Mouse (Mus musculus) intestine, embryonic 15.5 days (tissue): Measurements from ENCODE around the gene Arrb1. TPM values are rescaled to one million over a fixed set of nuclear protein-coding genes. Genes with fewer than 3 reads are reported as not detected.

Experiments used
- ATAC-seq: fragments of 200-750 bp; cut with Nextera tagmentation; 2 replicates; pipeline ENCODE4 v1.8.0; 2017; ENCODE audit warnings: moderate TSS enrichment, moderate library complexity
- H3K27ac ChIP-seq: fragments of 300-500 bp; sonication (generic); 2 replicates; pipeline ENCODE4 v1.5.1; 2015; ENCODE audit warnings: mild to moderate bottlenecking, inconsistent platforms
- H3K27me3 ChIP-seq: fragments of 300-500 bp; sonication (generic); replicated peaks from 2 replicates; pipeline ENCODE4 v1.6.1; 2015; ENCODE audit warnings: inconsistent platforms
- H3K36me3 ChIP-seq: fragments of 300-500 bp; sonication (generic); 2 replicates; pipeline ENCODE4 v1.6.1; 2015; ENCODE audit warnings: inconsistent platforms
- H3K4me1 ChIP-seq: fragments of 300-500 bp; sonication (generic); replicated peaks from 2 replicates; pipeline ENCODE4 v1.6.1; 2015; ENCODE audit warnings: inconsistent platforms
- H3K4me2 ChIP-seq: fragments of 300-500 bp; sonication (generic); replicated peaks from 2 replicates; pipeline ENCODE4 v1.6.1; 2015; ENCODE audit warnings: mild to moderate bottlenecking, inconsistent platforms
- H3K4me3 ChIP-seq: fragments of 300-500 bp; sonication (generic); replicated peaks from 2 replicates; pipeline ENCODE4 v1.5.1; 2015; ENCODE audit warnings: inconsistent platforms
- H3K9ac ChIP-seq: fragments of 300-500 bp; sonication (generic); 2 replicates; pipeline ENCODE4 v1.6.1; 2015; ENCODE audit warnings: inconsistent platforms
- H3K9me3 ChIP-seq: fragments of 300-500 bp; sonication (generic); 2 replicates; pipeline ENCODE4 v1.6.1; 2016; ENCODE audit warnings: inconsistent platforms
- WGBS: fragments of 180-500 bp; shearing (Covaris S2); methylation state at CpG from one replicate; pipeline ENCODE4 v1.1.7; 2015; 5-methylcytosine and 5-hydroxymethylcytosine counted together
- polyA plus RNA-seq: library from polyadenylated mRNA; unstranded; fragments of >200 nt; fragmentation: Nextera tagmentation; extraction: Ambion mirVana; gene quantifications from 2 replicates; pipeline ENCODE4 v1.2.1, GENCODE M21; 2015

Arrb1 gene
- polyA plus RNA-seq, 1 experiment from 2014 or later, result 8.5 TPM

GRCm38 (mm10) chr7:99585976-99586375 is 50.7 kb downstream of the Arrb1 start:
- Histone ChIP-seq H3K4me2 (no peak overlapping the region), H3K36me3 (peaks cover 10% of the 10 kb centered on the region; the same call in 1 of the 2 replicates), H3K27ac (no peak overlapping the region), H3K9me3 (no peaks in the 10 kb centered on the region), H3K27me3 (no peaks in the 10 kb centered on the region), H3K4me1 (no peaks in the 10 kb centered on the region; the same call in 1 of the 2 replicates), H3K4me3 (no peak overlapping the region), H3K9ac (no peak overlapping the region)
- ATAC-seq, result no peak
- WGBS, result 89% methylated on average over 8 of the region's 8 CpGs

DNA sequence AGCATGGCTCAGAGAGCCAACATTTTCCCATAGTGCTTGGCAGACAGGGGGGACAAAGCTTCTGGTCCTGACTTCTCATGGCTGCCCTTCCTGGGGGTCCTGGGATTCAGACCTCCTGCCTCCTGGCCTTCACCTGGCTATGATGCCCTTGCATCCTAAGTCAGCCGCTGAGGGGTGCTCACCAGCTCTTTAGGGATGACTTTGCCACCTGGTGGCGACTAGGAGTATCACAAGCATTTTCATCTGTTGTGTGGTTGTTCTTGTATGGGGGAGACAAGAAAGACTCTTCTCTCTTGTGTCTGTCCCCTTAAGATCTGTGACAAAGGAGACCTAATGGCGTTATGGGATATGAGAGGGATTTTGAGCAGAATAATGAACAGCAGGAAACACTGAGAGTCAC is 54.8 kb downstream of the Arrb1 start:
- H3K36me3 ChIP-seq, result no peaks in the 10 kb centered on the region
- H3K4me2 ChIP-seq, result no peak overlapping the region
- H3K27me3 ChIP-seq, result no peaks in the 10 kb centered on the region
- no peaks in the 10 kb centered on the region for H3K9me3 ChIP-seq
- no peak overlapping the region for H3K4me3 ChIP-seq
- H3K4me1 ChIP-seq, result no peaks in the 10 kb centered on the region; the same call in 1 of the 2 replicates
- H3K27ac ChIP-seq, result no peak overlapping the region
- ATAC-seq, result 0 out of 2 replicates have a peak, but pooled peaks have one; percentile 20
- no peak overlapping the region for H3K9ac ChIP-seq
- WGBS, result 18% methylated on average over 3 of the region's 3 CpGs

DNA sequence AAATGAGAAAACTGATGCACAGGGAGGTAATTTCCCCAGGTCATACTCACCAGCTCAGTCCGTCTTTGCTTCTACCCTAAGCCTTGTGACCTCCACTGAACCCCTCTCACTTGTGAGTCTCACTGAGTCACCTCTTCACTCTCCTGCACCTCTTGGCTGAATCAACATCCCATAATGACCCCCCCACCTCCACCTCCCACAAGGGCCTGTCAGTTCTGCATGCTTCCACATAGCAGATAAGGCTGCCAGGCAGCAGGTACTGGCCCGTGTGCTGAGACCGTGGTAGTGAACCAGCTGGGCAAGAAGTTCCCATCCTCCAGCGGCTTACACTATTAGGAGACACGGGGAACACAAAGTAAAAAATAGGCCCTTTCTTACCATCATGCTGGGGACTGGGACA is 55.4 kb downstream of the Arrb1 start:
- Histone ChIP-seq H3K9ac (no peak overlapping the region), H3K9me3 (no peaks in the 10 kb centered on the region), H3K4me1 (no peaks in the 10 kb centered on the region; the same call in 1 of the 2 replicates), H3K4me2 (no peak overlapping the region), H3K4me3 (no peak overlapping the region), H3K36me3 (no peaks in the 10 kb centered on the region; the same call in 1 of the 2 replicates), H3K27me3 (no peaks in the 10 kb centered on the region), H3K27ac (no peak overlapping the region)
- WGBS, result 90% methylated on average over 5 of the region's 5 CpGs
- no peak for ATAC-seq

DNA sequence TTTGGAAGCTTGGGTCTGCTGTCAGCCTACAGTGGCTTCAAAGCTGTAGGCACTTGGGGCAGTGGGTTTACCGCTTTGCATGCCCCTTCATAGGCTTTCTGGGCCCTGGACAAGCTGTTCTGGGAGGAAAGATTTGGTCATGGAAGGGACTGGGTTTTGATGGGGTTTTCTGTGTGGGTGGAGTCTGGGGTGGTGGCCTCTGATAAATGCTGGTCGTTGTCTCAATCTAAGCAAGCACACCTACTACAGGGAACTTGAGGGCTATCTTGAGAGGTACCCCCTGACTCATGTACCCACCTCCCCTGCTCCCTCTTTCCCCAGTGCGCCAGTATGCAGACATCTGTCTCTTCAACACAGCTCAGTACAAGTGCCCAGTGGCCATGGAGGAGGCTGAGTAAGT is 57.4 kb downstream of the Arrb1 start:
- Histone ChIP-seq H3K4me1 (no peaks in the 10 kb centered on the region), H3K9ac (no peak overlapping the region), H3K36me3 (peaks cover 5% of the 10 kb centered on the region; the same call in 1 of the 2 replicates), H3K9me3 (no peaks in the 10 kb centered on the region), H3K4me2 (no peak overlapping the region), H3K27me3 (no peaks in the 10 kb centered on the region), H3K4me3 (no peak overlapping the region), H3K27ac (no peak overlapping the region)
- ATAC-seq, result no peak
- WGBS, result 86% methylated on average over 3 of the region's 3 CpGs

DNA sequence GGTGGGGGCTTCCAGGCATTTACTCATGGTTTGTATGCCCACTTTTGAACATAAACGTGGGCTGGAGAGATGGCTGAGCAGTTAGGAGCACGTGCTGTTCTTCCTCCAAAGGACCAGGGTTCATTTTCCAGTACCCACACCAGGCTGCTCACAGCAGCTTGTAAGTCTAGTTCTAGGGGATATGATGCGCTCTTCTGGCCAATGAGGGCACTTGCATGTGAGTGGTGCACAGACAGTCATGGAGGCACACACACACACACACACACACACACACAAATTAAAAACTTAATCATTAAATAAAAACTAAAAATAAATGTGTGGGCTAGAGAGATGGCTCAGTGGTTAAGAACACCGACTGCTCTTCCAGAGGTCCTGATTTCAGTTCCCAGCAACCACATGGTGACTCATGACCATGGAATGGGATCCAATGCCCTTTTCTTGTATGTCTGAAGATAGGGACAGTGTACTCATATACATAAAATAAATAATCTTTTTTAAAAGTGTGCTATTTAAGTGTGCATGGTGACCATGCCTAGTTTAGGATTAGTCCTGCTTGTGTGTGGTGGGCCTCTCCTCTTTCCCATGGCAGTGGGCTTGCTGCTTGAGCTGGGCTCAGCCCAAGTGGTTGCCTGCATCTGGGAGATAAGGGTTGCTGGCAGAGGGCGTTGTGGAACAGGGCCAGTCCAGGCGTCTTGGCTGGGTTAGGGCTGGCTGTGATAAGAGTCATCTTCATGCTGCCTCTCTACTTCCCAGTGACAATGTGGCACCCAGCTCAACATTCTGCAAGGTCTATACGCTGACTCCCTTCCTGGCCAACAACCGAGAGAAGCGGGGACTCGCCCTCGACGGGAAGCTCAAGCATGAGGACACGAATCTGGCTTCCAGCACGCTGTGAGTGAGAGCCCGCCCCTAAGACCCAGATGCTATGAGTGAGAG is 58.9 kb downstream of the Arrb1 start:
- Histone ChIP-seq H3K4me1 (no peaks in the 10 kb centered on the region), H3K36me3 (peaks cover 5% of the 10 kb centered on the region; the same call in 1 of the 2 replicates), H3K27me3 (no peaks in the 10 kb centered on the region), H3K4me3 (no peak overlapping the region), H3K9me3 (no peaks in the 10 kb centered on the region), H3K9ac (no peak overlapping the region), H3K4me2 (no peak overlapping the region), H3K27ac (no peak overlapping the region)
- 88% methylated on average over 15 of the region's 15 CpGs for WGBS
- peak; percentile 74; the same call in 1 of the 2 replicates for ATAC-seq

GRCm38 (mm10) chr7:99598722-99599121 is 63.5 kb downstream of the Arrb1 start:
- H3K9me3 ChIP-seq, result no peaks in the 10 kb centered on the region
- no peaks in the 10 kb centered on the region for H3K27me3 ChIP-seq
- WGBS, result 76% methylated on average over 4 of the region's 4 CpGs
- H3K4me2 ChIP-seq, result no peak overlapping the region
- H3K36me3 ChIP-seq, result peaks cover 5% of the 10 kb centered on the region; the same call in 1 of the 2 replicates
- no peak overlapping the region for H3K27ac ChIP-seq
- H3K4me1 ChIP-seq, result no peaks in the 10 kb centered on the region
- no peak for ATAC-seq
- no peak overlapping the region for H3K9ac ChIP-seq
- no peak overlapping the region for H3K4me3 ChIP-seq

DNA sequence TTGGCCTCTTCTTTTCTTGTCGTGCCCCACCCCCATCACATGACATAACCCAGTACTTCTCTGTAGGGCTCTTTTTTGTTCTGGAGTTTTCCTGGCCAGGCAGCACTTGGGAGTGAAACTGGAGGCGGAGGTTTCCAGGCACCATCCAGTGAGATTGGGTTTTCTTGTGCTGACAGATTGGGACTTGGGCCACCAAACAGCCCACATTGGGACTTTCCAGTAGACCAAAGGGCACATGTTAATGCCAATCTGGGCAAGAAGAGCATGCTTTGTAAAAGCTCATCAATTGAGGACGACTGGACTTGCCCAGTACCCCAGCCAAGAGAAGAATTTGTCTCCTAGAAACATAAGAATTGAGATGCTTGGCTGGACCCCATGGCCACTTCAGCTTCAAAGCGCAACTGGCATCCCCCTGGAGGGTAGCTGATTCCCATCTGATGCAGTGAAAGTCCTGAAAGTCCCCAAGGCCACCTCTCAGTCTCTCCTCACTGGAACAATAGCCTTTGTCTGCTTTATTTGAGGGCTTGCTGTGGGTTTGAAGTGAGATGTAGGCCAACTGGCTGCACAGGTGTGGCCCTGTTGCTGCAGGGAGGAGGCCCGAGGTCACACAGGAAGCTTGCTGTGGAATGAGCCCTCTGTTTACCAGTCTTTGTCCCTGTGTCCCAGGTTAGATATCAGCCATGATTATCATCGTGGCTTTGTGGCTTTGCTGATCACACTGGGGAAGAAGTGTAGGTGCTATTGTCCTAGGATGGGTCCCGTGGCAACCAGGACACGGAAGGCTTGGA is 68.8 kb downstream of the Arrb1 start:
- Histone ChIP-seq H3K27me3 (no peaks in the 10 kb centered on the region), H3K27ac (no peak overlapping the region), H3K4me3 (no peak overlapping the region), H3K4me1 (no peaks in the 10 kb centered on the region), H3K9ac (no peak overlapping the region), H3K4me2 (no peak overlapping the region), H3K9me3 (no peaks in the 10 kb centered on the region), H3K36me3 (no peaks in the 10 kb centered on the region; the same call in 1 of the 2 replicates)
- WGBS, result 75% methylated on average over 8 of the region's 8 CpGs
- ATAC-seq, result no peak

GRCm38 (mm10) chr7:99605058-99605457 is 69.8 kb downstream of the Arrb1 start:
- Histone ChIP-seq H3K36me3 (no peaks in the 10 kb centered on the region; the same call in 1 of the 2 replicates), H3K9me3 (no peaks in the 10 kb centered on the region), H3K4me3 (no peak overlapping the region), H3K4me2 (no peak overlapping the region), H3K9ac (no peak overlapping the region), H3K27ac (no peak overlapping the region), H3K27me3 (no peaks in the 10 kb centered on the region), H3K4me1 (no peaks in the 10 kb centered on the region)
- 93% methylated on average over 2 of the region's 2 CpGs for WGBS
- ATAC-seq, result no peak

GRCm38 (mm10) chr7:99606303-99606702 is 71.0 kb downstream of the Arrb1 start:
- ATAC-seq, result no peak
- Histone ChIP-seq H3K36me3 (no peaks in the 10 kb centered on the region; the same call in 1 of the 2 replicates), H3K9me3 (no peaks in the 10 kb centered on the region), H3K27ac (no peak overlapping the region), H3K4me3 (no peak overlapping the region), H3K4me1 (no peaks in the 10 kb centered on the region), H3K27me3 (no peaks in the 10 kb centered on the region), H3K9ac (no peak overlapping the region), H3K4me2 (no peak overlapping the region)
- 86% methylated on average over 11 of the region's 11 CpGs for whole genome bisulfite sequencing

- H3K9me3 ChIP-seq, result no peaks in the 10 kb centered on the region
- no peak for ATAC-seq
- H3K9ac ChIP-seq, result no peak overlapping the region
- H3K27me3 ChIP-seq, result no peaks in the 10 kb centered on the region
- no peak overlapping the region for H3K27ac ChIP-seq
- no peaks in the 10 kb centered on the region for H3K4me1 ChIP-seq
- WGBS, result 96% methylated on average over 3 of the region's 3 CpGs
- no peak overlapping the region for H3K4me2 ChIP-seq
- no peak overlapping the region for H3K4me3 ChIP-seq
- H3K36me3 ChIP-seq, result no peaks in the 10 kb centered on the region; the same call in 1 of the 2 replicates
These were observed 71.5 kb downstream of the Arrb1 start for GRCm38 (mm10) chr7:99606766-99607165.

DNA sequence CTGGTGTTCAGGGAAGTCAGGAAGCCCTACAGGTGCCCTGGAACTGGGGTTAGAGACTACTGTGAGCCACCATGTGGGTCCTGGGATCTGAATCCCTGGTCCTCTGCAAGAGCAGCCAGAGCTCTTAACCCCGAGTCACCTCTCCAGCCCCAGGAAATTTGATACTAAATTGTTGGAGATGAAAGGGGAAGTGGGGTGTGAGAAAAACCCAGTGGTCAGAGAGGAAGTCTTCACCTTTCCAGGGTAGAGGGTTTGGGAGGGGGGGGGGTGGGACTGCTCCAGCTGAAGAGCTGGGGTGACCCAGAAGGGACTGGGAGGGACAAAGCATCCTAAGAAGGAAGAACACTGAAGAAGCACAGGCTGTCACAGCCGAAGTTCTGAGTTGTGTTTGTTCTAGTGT is 72.4 kb downstream of the Arrb1 start:
- ATAC-seq, result no peak
- no peak overlapping the region for H3K9ac ChIP-seq
- H3K27ac ChIP-seq, result no peak overlapping the region
- no peaks in the 10 kb centered on the region for H3K4me1 ChIP-seq
- H3K36me3 ChIP-seq, result no peaks in the 10 kb centered on the region; the same call in 1 of the 2 replicates
- H3K27me3 ChIP-seq, result no peaks in the 10 kb centered on the region
- H3K4me3 ChIP-seq, result no peak overlapping the region
- H3K4me2 ChIP-seq, result no peak overlapping the region
- H3K9me3 ChIP-seq, result no peaks in the 10 kb centered on the region
- WGBS, result 65% methylated on average over 2 of the region's 2 CpGs

- no peaks in the 10 kb centered on the region for H3K36me3 ChIP-seq
- ATAC-seq, result no peak
- H3K9ac ChIP-seq, result no peak overlapping the region
- no peaks in the 10 kb centered on the region for H3K9me3 ChIP-seq
- no peak overlapping the region for H3K4me3 ChIP-seq
- H3K4me2 ChIP-seq, result no peak overlapping the region
- H3K27ac ChIP-seq, result no peak overlapping the region
- H3K27me3 ChIP-seq, result peaks cover 2% of the 10 kb centered on the region; the same call in 1 of the 2 replicates
- H3K4me1 ChIP-seq, result no peaks in the 10 kb centered on the region
- WGBS, result 67% methylated on average over 2 of the region's 2 CpGs
These were observed 83.0 kb downstream of the Arrb1 start for GRCm38 (mm10) chr7:99618264-99618663.
